Mouse (Mus musculus) bone marrow macrophage, adult 2 months (primary cell): Measurements from ENCODE around the gene Cpox.

Experiments used
- CTCF ChIP-seq: IDR thresholded peaks from 2 replicates; pipeline ENCODE4 v1.5.1; 2012; ENCODE audit warnings: low read depth, mild to moderate bottlenecking, low read length, moderate library complexity
- POLR2A ChIP-seq: IDR thresholded peaks from 2 replicates; pipeline ENCODE4 v1.6.1; 2012; ENCODE audit warnings: mild to moderate bottlenecking, low read depth, low read length, borderline replicate concordance

DNA sequence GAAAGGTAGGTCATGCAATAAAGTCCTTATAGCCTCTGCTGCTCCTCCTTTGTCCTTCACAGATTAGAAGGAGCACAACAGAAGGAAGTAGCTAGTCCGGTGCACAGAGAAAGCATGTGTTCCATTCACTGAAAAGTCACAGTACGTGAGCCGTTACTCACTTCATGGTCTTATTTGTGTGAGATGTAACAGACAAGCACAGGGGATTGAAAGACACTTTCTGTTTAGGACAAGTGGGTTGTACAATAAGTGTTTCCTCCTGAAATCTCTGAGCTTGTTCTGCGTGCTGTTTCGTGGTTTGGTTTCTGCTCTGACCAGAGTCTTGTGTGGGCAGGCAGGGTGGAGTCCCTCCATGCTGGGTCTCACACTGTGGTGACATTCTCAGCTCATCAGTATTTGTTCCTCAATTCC, 20.2 kb downstream of the Cpox start:
- no peak for TF ChIP-seq CTCF
- TF ChIP-seq POLR2A: no peak
